Mouse (Mus musculus): ENCODE measurements around the gene Pla2g15.

DNA sequence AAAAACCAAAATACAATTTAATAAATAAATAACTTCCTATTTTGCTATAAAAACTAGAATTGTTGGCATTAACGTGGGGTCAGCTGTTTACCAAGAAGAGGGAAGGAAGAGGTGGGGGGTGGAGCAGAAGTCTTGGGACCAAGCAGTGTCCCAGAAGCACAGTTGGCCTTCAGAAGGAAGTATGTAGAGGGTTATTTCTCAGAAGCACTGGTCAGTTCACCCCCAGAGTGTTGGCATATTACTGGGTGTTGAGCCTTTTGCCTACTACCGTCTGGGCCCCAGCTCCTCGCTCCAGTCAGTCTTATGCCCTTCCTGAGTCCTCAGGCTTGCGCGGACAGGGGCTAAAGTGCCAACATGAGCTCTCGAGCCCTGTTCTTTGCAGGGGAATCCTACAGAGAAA lies 1.2 kb upstream of the Pla2g15 start:
- no peak for TF ChIP-seq CTCF (IDR thresholded peaks at IDR 0.05; ENCODE audit: borderline replicate concordance, extremely low read depth, insufficient read depth, insufficient read length)
- TF ChIP-seq POLR2A (IDR thresholded peaks at IDR 0.05; ENCODE audit: borderline replicate concordance, extremely low read depth, insufficient read depth, insufficient read length, poor library complexity, severe bottlenecking): no peak
